Mouse (Mus musculus) erythroblast, embryonic 14.5 days (primary cell): ENCODE data around the gene Dmrta2.

Experiments used
- GATA1 ChIP-seq: IDR thresholded peaks from 2 replicates; pipeline ENCODE4 v1.6.1; 2012; ENCODE audit warnings: low read length, inconsistent platforms, mixed read lengths
- TAL1 ChIP-seq: IDR thresholded peaks from 3 replicates; pipeline ENCODE4 v1.6.1; 2012; ENCODE audit warnings: low read length, inconsistent platforms, mixed read lengths

DNA sequence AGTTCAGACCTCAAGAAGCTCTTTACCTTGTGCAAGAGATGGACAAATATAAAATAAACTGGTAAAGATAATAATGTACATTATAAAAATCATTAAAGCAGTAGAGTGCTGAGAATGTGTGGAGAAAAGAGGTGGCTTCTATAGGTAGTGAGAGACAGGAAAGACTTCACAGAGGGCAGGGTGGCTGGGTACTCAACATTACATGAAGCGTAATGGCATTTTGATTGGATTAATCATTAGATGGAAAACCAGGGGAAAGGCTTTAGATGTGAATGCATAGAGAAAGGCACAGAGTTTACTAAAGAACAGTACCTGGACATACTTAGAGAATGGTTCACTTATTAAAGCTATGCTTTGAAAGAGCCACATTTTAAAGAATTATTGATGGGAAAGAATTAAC lies 48.8 kb upstream of the Dmrta2 start:
- TF ChIP-seq GATA1 (no peak), TAL1 (no peak)
